Mouse (Mus musculus): ENCODE measurements at regions not wholly inside any gene's neighbourhood (a gene's known extent, or its start where the extent isn't known, plus 50 kb on each side); places are given as distances from the start of the nearest gene placed in this dataset.

DNA sequence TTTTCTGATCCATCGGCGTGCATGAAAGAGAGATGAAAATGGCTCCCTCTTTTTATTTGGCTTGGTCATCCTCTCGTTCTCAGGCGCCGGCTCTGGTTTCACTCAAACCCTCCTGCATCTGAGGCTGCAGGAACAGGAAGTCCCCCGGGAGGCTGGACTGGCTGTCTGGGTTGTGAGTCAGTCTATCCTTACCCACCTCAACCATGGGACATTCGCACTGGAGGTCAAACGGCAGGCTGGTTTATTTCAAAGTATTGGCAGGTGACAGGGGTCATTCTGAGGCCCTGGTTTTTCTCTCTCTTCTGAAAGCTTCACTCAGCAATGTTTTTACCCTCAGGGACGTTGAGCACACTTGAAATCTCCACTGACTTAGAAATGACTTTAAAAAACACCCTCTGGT lies 253.7 kb downstream of the Prex1 start:
- no peak for TF ChIP-seq CTCF (IDR thresholded peaks at IDR 0.05; ENCODE audit: control insufficient read depth, insufficient read depth, insufficient replicate concordance, low read depth, low read length)
- no peak for TF ChIP-seq POLR2A (IDR thresholded peaks at IDR 0.05; ENCODE audit: control insufficient read depth, low read depth, low read length)
